Mouse (Mus musculus) kidney, postnatal 0 days (tissue): ENCODE measurements at regions not wholly inside any gene's neighbourhood (a gene's known extent, or its start where the extent isn't known, plus 50 kb on each side); places are given as distances from the start of the nearest gene placed in this dataset.

Experiments used
- ATAC-seq: fragments of 200-750 bp; cut with Nextera tagmentation; replicated peaks from 2 replicates; pipeline ENCODE4 v1.8.0; 2017; ENCODE audit warnings: low read depth, moderate number of reproducible peaks, moderate TSS enrichment, moderate library complexity; ENCODE audit not compliant: low FRiP score
- DNase-seq: peaks from one replicate; pipeline ENCODE4 v3.0.0-alpha.2; 2016; ENCODE audit warnings: low spot score
- H3K27ac ChIP-seq: fragments of 300-500 bp; sonication (generic); 2 replicates; pipeline ENCODE4 v1.5.1; 2014; ENCODE audit warnings: mild to moderate bottlenecking
- H3K27me3 ChIP-seq: fragments of 300-500 bp; sonication (generic); 2 replicates; pipeline ENCODE4 v1.6.1; 2014; ENCODE audit warnings: low read length, mixed read lengths; ENCODE audit not compliant: insufficient read depth
- H3K36me3 ChIP-seq: fragments of 300-500 bp; sonication (generic); 2 replicates; pipeline ENCODE4 v1.6.1; 2014; ENCODE audit warnings: low read length, mixed read lengths; ENCODE audit not compliant: insufficient read depth
- H3K4me1 ChIP-seq: fragments of 300-500 bp; sonication (generic); replicated peaks from 2 replicates; pipeline ENCODE4 v1.6.1; 2014; ENCODE audit warnings: antibody characterized with exemption, low read length, mixed read lengths; ENCODE audit not compliant: insufficient read depth
- H3K4me2 ChIP-seq: fragments of 300-500 bp; sonication (generic); 2 replicates; pipeline ENCODE4 v1.6.1; 2014; ENCODE audit warnings: mild to moderate bottlenecking, low read length, moderate library complexity, mixed read lengths
- H3K4me3 ChIP-seq: fragments of 300-500 bp; sonication (generic); replicated peaks from 2 replicates; pipeline ENCODE4 v1.5.1; 2014; ENCODE audit warnings: low read depth, low read length
- H3K9ac ChIP-seq: fragments of 300-500 bp; sonication (generic); 2 replicates; pipeline ENCODE4 v1.6.1; 2014; ENCODE audit warnings: low read depth, low read length
- H3K9me3 ChIP-seq: fragments of 300-500 bp; sonication (generic); replicated peaks from 2 replicates; pipeline ENCODE4 v1.6.1; 2016; ENCODE audit warnings: low read length, inconsistent platforms, mixed read lengths
- CTCF ChIP-seq: IDR thresholded peaks from 2 replicates; pipeline ENCODE4 v1.5.1; 2016; ENCODE audit warnings: antibody characterized with exemption, low read depth, mild to moderate bottlenecking, moderate library complexity
- WGBS: fragments of 180-500 bp; shearing (Covaris S2); extraction: QIAGEN DNeasy Blood & Tissue Kit; methylation state at CpG from one replicate; pipeline ENCODE4 v1.1.7; 2014; 5-methylcytosine and 5-hydroxymethylcytosine counted together

- Histone ChIP-seq H3K9ac (no peak overlapping the region), H3K27ac (no peak overlapping the region), H3K27me3 (no peaks in the 10 kb centered on the region), H3K36me3 (no peaks in the 10 kb centered on the region), H3K9me3 (no peaks in the 10 kb centered on the region), H3K4me1 (no peaks in the 10 kb centered on the region), H3K4me3 (no peak overlapping the region), H3K4me2 (no peak overlapping the region)
- no peak for TF ChIP-seq CTCF
- WGBS: 75% methylated on average over 10 of the region's 10 CpGs
- ATAC-seq (no peak), DNase-seq (no peak)
Measured at GRCm38 (mm10) chr15:68535297-68536054, 2034.8 kb upstream of the Lrrc6 start.

GRCm38 (mm10) chr15:68520759-68521158 is 2020.0 kb upstream of the Lrrc6 start:
- H3K9me3 ChIP-seq: no peaks in the 10 kb centered on the region
- H3K27me3 ChIP-seq: no peaks in the 10 kb centered on the region
- H3K4me2 ChIP-seq: no peak overlapping the region
- H3K4me1 ChIP-seq: no peaks in the 10 kb centered on the region
- WGBS: 77% methylated on average over 2 of the region's 2 CpGs
- no peaks in the 10 kb centered on the region for H3K36me3 ChIP-seq
- no peak for TF ChIP-seq CTCF
- ATAC-seq: no peak
- no peak overlapping the region for H3K4me3 ChIP-seq
- no peak overlapping the region for H3K9ac ChIP-seq
- no peak for DNase-seq
- H3K27ac ChIP-seq: no peak overlapping the region

GRCm38 (mm10) chr15:68512431-68512830 is 2011.7 kb upstream of the Lrrc6 start:
- Histone ChIP-seq H3K4me2 (no peak overlapping the region), H3K9ac (no peak overlapping the region), H3K4me1 (no peaks in the 10 kb centered on the region), H3K27me3 (no peaks in the 10 kb centered on the region), H3K36me3 (no peaks in the 10 kb centered on the region), H3K9me3 (no peaks in the 10 kb centered on the region), H3K4me3 (no peak overlapping the region), H3K27ac (no peak overlapping the region)
- DNase-seq: no peak
- WGBS: 69% methylated on average over 2 of the region's 2 CpGs
- no peak for TF ChIP-seq CTCF
- no peak for ATAC-seq

GRCm38 (mm10) chr15:68508190-68508589 is 2007.5 kb upstream of the Lrrc6 start:
- no peak overlapping the region for H3K4me3 ChIP-seq
- H3K36me3 ChIP-seq: no peaks in the 10 kb centered on the region
- no peak overlapping the region for H3K9ac ChIP-seq
- H3K9me3 ChIP-seq: no peaks in the 10 kb centered on the region
- H3K4me1 ChIP-seq: no peaks in the 10 kb centered on the region
- H3K4me2 ChIP-seq: no peak overlapping the region
- ATAC-seq: no peak
- no peak for TF ChIP-seq CTCF
- no peak overlapping the region for H3K27ac ChIP-seq
- DNase-seq: peak; percentile 19
- H3K27me3 ChIP-seq: no peaks in the 10 kb centered on the region
- 55% methylated on average over 5 of the region's 5 CpGs for WGBS

GRCm38 (mm10) chr15:68506093-68506492 is 2005.4 kb upstream of the Lrrc6 start:
- no peak for TF ChIP-seq CTCF
- H3K27me3 ChIP-seq: no peaks in the 10 kb centered on the region
- 41% methylated on average over 2 of the region's 2 CpGs for WGBS
- no peaks in the 10 kb centered on the region for H3K9me3 ChIP-seq
- no peak overlapping the region for H3K9ac ChIP-seq
- DNase-seq: no peak
- no peak for ATAC-seq
- H3K36me3 ChIP-seq: no peaks in the 10 kb centered on the region
- H3K4me1 ChIP-seq: no peaks in the 10 kb centered on the region
- no peak overlapping the region for H3K27ac ChIP-seq
- no peak overlapping the region for H3K4me3 ChIP-seq
- H3K4me2 ChIP-seq: no peak overlapping the region

GRCm38 (mm10) chr15:68496438-68496837 is 1995.7 kb upstream of the Lrrc6 start:
- 80% methylated on average over 2 of the region's 2 CpGs for WGBS
- Histone ChIP-seq H3K36me3 (no peaks in the 10 kb centered on the region), H3K27ac (no peak overlapping the region), H3K4me3 (no peak overlapping the region), H3K9ac (no peak overlapping the region), H3K9me3 (no peaks in the 10 kb centered on the region), H3K4me2 (no peak overlapping the region), H3K4me1 (no peaks in the 10 kb centered on the region), H3K27me3 (no peaks in the 10 kb centered on the region)
- ATAC-seq: no peak
- no peak for DNase-seq
- TF ChIP-seq CTCF: no peak

GRCm38 (mm10) chr15:68484789-68485188 is 1984.1 kb upstream of the Lrrc6 start:
- WGBS: 83% methylated on average over 1 of the region's 1 CpGs
- TF ChIP-seq CTCF: no peak
- no peaks in the 10 kb centered on the region for H3K4me1 ChIP-seq
- DNase-seq (no peak), ATAC-seq (no peak)
- H3K27ac ChIP-seq: no peak overlapping the region
- no peak overlapping the region for H3K4me3 ChIP-seq
- H3K9ac ChIP-seq: no peak overlapping the region
- H3K4me2 ChIP-seq: no peak overlapping the region
- no peaks in the 10 kb centered on the region for H3K9me3 ChIP-seq
- H3K36me3 ChIP-seq: no peaks in the 10 kb centered on the region
- H3K27me3 ChIP-seq: no peaks in the 10 kb centered on the region
